ENCODE assay signal across 13 mouse cellular contexts in the genomic region with DNA sequence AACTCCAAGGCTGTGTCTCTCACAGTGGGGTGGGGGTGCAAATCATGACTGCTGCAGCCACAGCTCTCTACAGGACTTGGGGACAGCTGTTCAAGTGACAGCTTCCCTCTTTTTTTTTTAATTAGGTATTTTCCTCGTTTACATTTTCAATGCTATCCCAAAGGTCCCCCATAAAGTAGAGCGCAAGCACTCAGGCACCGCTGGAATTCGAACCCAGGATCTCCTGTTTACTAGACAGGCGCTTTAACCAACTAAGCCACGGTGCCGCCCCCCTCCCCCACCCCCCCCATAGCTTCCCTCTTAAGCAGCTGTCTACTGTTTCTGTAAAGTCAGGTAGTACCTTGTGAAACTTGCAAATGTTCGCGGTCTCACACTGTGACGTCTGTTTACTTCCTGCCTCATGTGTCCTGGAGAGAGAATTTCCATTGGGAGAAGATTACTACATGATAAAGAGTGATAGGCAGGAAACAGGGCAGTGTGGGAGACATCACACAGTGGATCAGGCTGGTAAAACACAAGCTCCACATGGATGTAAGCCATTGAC.
DNase-seq lines count a peak whose midpoint lies in the region; ATAC-seq and TF ChIP-seq lines count a peak whose summit lies in the region.
"Had no signal": no experiment of that assay in that cellular context is flagged by ENCODE, and none has a peak within 500 bp of the region (broad histone marks: within the 10 kb centered on the region; RNA-seq: fewer than 3 reads in every experiment).

No protein-coding gene starts in this region.

- H3K36me3 ChIP-seq in kidney, embryonic 15.5 days, result no peaks in the 10 kb centered on the region
- H3K36me3 ChIP-seq in stomach, postnatal 0 days (ENCODE audit: control insufficient read depth, insufficient read depth, low read length), result no peaks in the 10 kb centered on the region
- H3K36me3 ChIP-seq: heart, embryonic 12.5 days; liver, embryonic 15.5 days; stomach, embryonic 15.5 days had no signal

- no peak overlapping the region for H3K4me3 ChIP-seq in cerebellum, adult 2 months (replicated peaks; ENCODE audit: insufficient read depth, low read depth, low read length)
- H3K4me3 ChIP-seq in kidney, embryonic 15.5 days (replicated peaks), result no peak overlapping the region
- no peak overlapping the region for H3K4me3 ChIP-seq in stomach, postnatal 0 days (ENCODE audit: low read depth, low read length)
- H3K4me3 ChIP-seq: heart, embryonic 12.5 days; liver, embryonic 15.5 days; stomach, embryonic 15.5 days had no signal

- ATAC-seq in kidney, embryonic 15.5 days (replicated peaks; ENCODE audit: low FRiP score), result no peak
- no peak for ATAC-seq in stomach, postnatal 0 days (ENCODE audit: low FRiP score, low TSS enrichment)
- ATAC-seq: forebrain, embryonic 16.5 days had no signal

- no peak overlapping the region for H3K9ac ChIP-seq in kidney, embryonic 15.5 days
- no peak overlapping the region for H3K9ac ChIP-seq in stomach, postnatal 0 days (ENCODE audit: low read length)
- H3K9ac ChIP-seq: heart, embryonic 12.5 days; hindbrain, embryonic 14.5 days; liver, embryonic 15.5 days; stomach, embryonic 15.5 days had no signal

- TF ChIP-seq POLR2A in cerebellum, adult 2 months (IDR thresholded peaks at IDR 0.05; ENCODE audit: borderline replicate concordance, insufficient read depth, low read length), result no peak

- WGBS in cerebellum, adult 2 months, result 81% methylated on average over 10 of the region's 10 CpGs
- WGBS in kidney, embryonic 15.5 days, result 81% methylated on average over 10 of the region's 10 CpGs
- WGBS in stomach, postnatal 0 days, result 72% methylated on average over 10 of the region's 10 CpGs

- no peaks in the 10 kb centered on the region for H3K4me1 ChIP-seq in cerebellum, adult 2 months (ENCODE audit: control insufficient read depth, insufficient read depth, low read length)
- H3K4me1 ChIP-seq in kidney, embryonic 15.5 days, result no peaks in the 10 kb centered on the region
- no peaks in the 10 kb centered on the region for H3K4me1 ChIP-seq in stomach, postnatal 0 days (replicated peaks; ENCODE audit: control insufficient read depth, insufficient read depth)
- H3K4me1 ChIP-seq: liver, embryonic 15.5 days; stomach, embryonic 15.5 days had no signal

- H3K9me3 ChIP-seq in kidney, embryonic 15.5 days (replicated peaks), result no peaks in the 10 kb centered on the region
- no peaks in the 10 kb centered on the region for H3K9me3 ChIP-seq in stomach, postnatal 0 days (ENCODE audit: control insufficient read depth, low read length)
- H3K9me3 ChIP-seq: heart, embryonic 12.5 days; liver, embryonic 15.5 days; stomach, embryonic 15.5 days had no signal

- no peak for TF ChIP-seq CTCF in cerebellum, adult 2 months (IDR thresholded peaks at IDR 0.05; ENCODE audit: borderline replicate concordance, insufficient read depth, low read depth, low read length)
- no peak for TF ChIP-seq CTCF in stomach, postnatal 0 days (IDR thresholded peaks at IDR 0.05; ENCODE audit: low read depth)

- no peak for TF ChIP-seq EP300 in stomach, postnatal 0 days (optimal IDR thresholded peaks at IDR 0.05)

- H3K27ac ChIP-seq in cerebellum, adult 2 months (ENCODE audit: insufficient read depth, low read length), result no peak overlapping the region
- no peak overlapping the region for H3K27ac ChIP-seq in kidney, embryonic 15.5 days
- no peak overlapping the region for H3K27ac ChIP-seq in stomach, postnatal 0 days (replicated peaks)
- H3K27ac ChIP-seq: hindbrain, embryonic 14.5 days; liver, embryonic 15.5 days; stomach, embryonic 15.5 days had no signal

- no peaks in the 10 kb centered on the region for H3K27me3 ChIP-seq in cerebellum, adult 2 months (ENCODE audit: control insufficient read depth, insufficient read depth, low read length)
- H3K27me3 ChIP-seq in kidney, embryonic 15.5 days, result no peaks in the 10 kb centered on the region
- H3K27me3 ChIP-seq in stomach, postnatal 0 days (ENCODE audit: control insufficient read depth, insufficient read depth, low read length), result no peaks in the 10 kb centered on the region
- H3K27me3 ChIP-seq: heart, embryonic 12.5 days; liver, embryonic 15.5 days; stomach, embryonic 15.5 days had no signal

- no peak overlapping the region for H3K4me2 ChIP-seq in kidney, embryonic 15.5 days
- no peak overlapping the region for H3K4me2 ChIP-seq in stomach, postnatal 0 days (replicated peaks; ENCODE audit: low read depth)
- H3K4me2 ChIP-seq: heart, embryonic 12.5 days; hindbrain, embryonic 14.5 days; liver, embryonic 15.5 days; stomach, embryonic 15.5 days had no signal

- DNase-seq in cerebellum, adult 2 months, result peak; percentile 21 to 24
- no peak for DNase-seq in cerebellum, adult 11 months
- DNase-seq in kidney, postnatal 10 days, result peak; percentile 67
- DNase-seq in 3T3-L1 (ENCODE audit: low read depth, low spot score), result peak; percentile 62
- DNase-seq in c-Kit-positive CD71-negative TER-119-negative erythroid progenitor cells, embryonic 14.5 days (ENCODE audit: low read depth), result peak; percentile 5
- DNase-seq in urinary bladder, postnatal 36 days (ENCODE audit: low spot score in 2 of 2), result no peak
- DNase-seq in stomach, postnatal 0 days (ENCODE audit: low spot score), result no peak

Comparison
In these comparisons a context has a peak if more than half of its experiments do, and no peak if none do; other contexts are left out.
1. DNase-seq: peak in cerebellum, adult 2 months (2 of 2), kidney, postnatal 10 days (single experiment), 3T3-L1 (single experiment) and c-Kit-positive CD71-negative TER-119-negative erythroid progenitor cells, embryonic 14.5 days (single experiment); none in cerebellum, adult 11 months (single experiment), urinary bladder, postnatal 36 days (0 of 2) and stomach, postnatal 0 days (single experiment).